Mouse (Mus musculus) C2C12 (cell line): ENCODE measurements around the gene Bsn. TPM values are rescaled to one million over a fixed set of nuclear protein-coding genes. Genes with fewer than 3 reads are reported as not detected.

Experiments
- H3K27me3 ChIP-seq: one replicate; pipeline ENCODE4 v1.6.1; 2011; ENCODE audit not compliant: control insufficient read depth, insufficient read depth, insufficient read length
- H3K36me3 ChIP-seq: one replicate; pipeline ENCODE4 v1.6.1; 2011; ENCODE audit not compliant: control insufficient read depth, insufficient read depth
- H3K4me3 ChIP-seq: one replicate; pipeline ENCODE4 v1.5.1; 2011; ENCODE audit warnings: mild to moderate bottlenecking, control low read depth; ENCODE audit not compliant: poor library complexity, insufficient read depth, severe bottlenecking
- H3K79me2 ChIP-seq: one replicate; pipeline ENCODE4 v1.6.1; 2011; ENCODE audit not compliant: control insufficient read depth, insufficient read depth
- H3K79me3 ChIP-seq: one replicate; pipeline ENCODE4 v1.6.1; 2011; ENCODE audit warnings: low read depth, control low read depth
- H3ac ChIP-seq: one replicate; pipeline ENCODE3; 2011; ENCODE audit warnings: low read depth; ENCODE audit not compliant: control insufficient read depth, insufficient read length
- CEBPB ChIP-seq: IDR thresholded peaks from one replicate; pipeline ENCODE4 v1.6.1; 2011; ENCODE audit warnings: low read depth, mild to moderate bottlenecking, control low read depth, moderate library complexity
- CTCF ChIP-seq: IDR thresholded peaks from one replicate; pipeline ENCODE4 v1.5.1; 2011; ENCODE audit not compliant: control insufficient read depth, insufficient read depth, insufficient read length
- FOSL1 ChIP-seq: IDR thresholded peaks from one replicate; pipeline ENCODE4 v1.8.0; 2011; ENCODE audit warnings: mild to moderate bottlenecking, low read length; ENCODE audit not compliant: poor library complexity, insufficient read depth, severe bottlenecking
- MAX ChIP-seq: IDR thresholded peaks from one replicate; pipeline ENCODE4 v1.6.1; 2011; ENCODE audit warnings: mild to moderate bottlenecking, control low read depth
- MYOD1 ChIP-seq: IDR thresholded peaks from one replicate; pipeline ENCODE4 v1.6.1; 2011; ENCODE audit warnings: low read depth; ENCODE audit not compliant: control insufficient read depth, insufficient read length
- MYOG ChIP-seq: IDR thresholded peaks from one replicate; pipeline ENCODE4 v1.6.1; 2011; ENCODE audit not compliant: control insufficient read depth, insufficient read length; ENCODE audit errors: extremely low read depth
- USF1 ChIP-seq: IDR thresholded peaks from one replicate; pipeline ENCODE4 v1.6.1; 2011; ENCODE audit warnings: low read depth, mild to moderate bottlenecking, control low read depth, moderate library complexity
- microRNA-seq: library from miRNA; unstranded; fragments of <30 nt; microRNA quantifications from one replicate; pipeline ENCODE4, GENCODE M21; 2019; ENCODE audit warnings: borderline microRNAs expressed
- polyA plus RNA-seq: library from polyadenylated mRNA; unstranded; fragments of >200 nt; fragmentation: generic; extraction: Trizol; gene quantifications from one replicate; pipeline ENCODE4 v1.2.1, GENCODE M21; 2012; ENCODE audit warnings: missing spikeins

Bsn gene
- polyA plus RNA-seq, 1 experiment: 0.85 TPM

GRCm38 (mm10) chr9:108049561-108050251 is 140.5 kb downstream of the Bsn start:
- Histone ChIP-seq H3K79me3 (peaks cover 1% of the 10 kb centered on the region), H3K79me2 (peaks cover 12% of the 10 kb centered on the region), H3ac (peak overlapping the region; percentile 89), H3K4me3 (peak overlapping the region; percentile 66), H3K36me3 (peaks cover 17% of the 10 kb centered on the region), H3K27me3 (no peaks in the 10 kb centered on the region)
- TF ChIP-seq FOSL1 (no peak), USF1 (no peak)

- peak within 1 kb of the TSS; percentile 89 for H3ac ChIP-seq
- TF ChIP-seq CEBPB (no peak), CTCF (no peak), MAX (no peak), USF1 (no peak), MYOG (no peak), FOSL1 (no peak)
- H3K79me2 ChIP-seq: peaks cover 12% of the 10 kb centered on the region
- H3K79me3 ChIP-seq: peaks cover 1% of the 10 kb centered on the region
- H3K36me3 ChIP-seq: peaks cover 21% of the 10 kb centered on the region
- peak within 1 kb of the TSS; percentile 66 for H3K4me3 ChIP-seq
- H3K27me3 ChIP-seq: no peaks in the 10 kb centered on the region
Observed at GRCm38 (mm10) chr9:108049016-108049455, 141.1 kb downstream of the Bsn start, which contains the start of gene Gmppb. Gene Gmppb, plus strand, starts transcription at chr9:108049242.

DNA sequence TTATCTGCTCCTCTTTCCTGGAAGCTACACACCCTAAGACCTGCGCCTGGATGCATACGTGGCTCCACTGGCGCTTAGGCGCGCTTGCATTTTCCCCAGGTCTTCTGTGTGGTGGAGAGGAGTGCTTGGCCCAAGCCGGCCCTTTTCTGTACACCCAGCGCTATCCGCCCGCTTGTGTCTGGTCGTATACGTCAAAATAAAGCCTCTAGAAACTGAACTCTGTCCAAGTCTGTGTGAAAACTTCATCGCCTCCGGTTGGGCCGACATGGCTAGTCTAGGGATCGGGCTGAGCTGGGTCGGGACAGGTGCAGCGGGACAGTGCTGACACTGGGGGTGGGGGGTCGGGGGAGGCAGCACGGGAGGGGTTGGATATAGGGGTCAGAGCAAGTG is 141.6 kb downstream of the Bsn start:
- TF ChIP-seq MYOD1 (no peak), CEBPB (no peak), MYOG (no peak)

DNA sequence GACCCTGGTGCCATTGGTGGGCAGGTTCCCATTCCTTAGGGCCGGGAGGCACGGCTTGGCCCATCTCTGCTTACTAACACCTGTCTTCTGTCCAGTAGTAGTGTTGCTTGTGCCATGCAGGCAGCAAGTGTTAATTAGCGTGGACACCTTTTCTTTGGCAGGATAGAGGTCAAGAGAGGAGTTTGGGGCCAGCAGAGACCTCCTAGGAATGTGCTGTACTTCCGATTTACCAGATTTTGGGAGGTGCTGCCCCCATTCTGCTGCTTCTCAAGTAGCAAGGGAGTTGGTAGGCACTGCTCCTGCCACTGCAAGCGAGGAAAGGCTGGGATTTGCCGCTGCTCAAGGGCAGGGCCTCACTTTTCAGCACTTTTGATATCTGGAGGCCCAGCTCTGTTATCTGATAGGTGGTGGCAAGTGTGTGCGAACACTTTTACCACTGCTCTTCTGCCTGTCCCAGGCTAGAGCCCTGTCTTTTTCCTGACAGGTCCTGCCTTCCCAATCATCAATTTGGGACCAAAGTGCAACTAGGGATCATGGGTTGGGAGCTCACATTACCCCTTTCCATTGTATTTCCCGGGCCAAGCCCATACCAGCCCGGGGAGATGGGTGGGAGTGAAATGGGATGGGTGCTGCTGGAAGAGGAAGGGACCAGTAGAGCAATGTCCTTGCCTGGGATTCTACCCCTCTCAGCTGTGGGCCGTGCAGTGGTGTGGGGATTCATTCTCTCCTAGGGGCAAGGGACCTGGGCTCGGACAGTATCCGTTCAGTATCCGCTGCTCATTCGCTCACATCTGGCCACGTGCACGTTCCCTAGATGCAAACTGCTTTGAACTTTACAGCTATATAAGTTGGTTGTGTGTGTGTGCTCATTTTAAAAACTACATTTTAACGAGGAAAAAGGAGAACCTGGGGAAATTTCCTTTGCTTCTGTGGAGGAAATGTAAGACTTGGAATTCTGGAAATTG is 142.3 kb downstream of the Bsn start:
- H3ac ChIP-seq: peak overlapping the region; percentile 42
- peaks cover 12% of the 10 kb centered on the region for H3K79me2 ChIP-seq
- H3K27me3 ChIP-seq: no peaks in the 10 kb centered on the region
- H3K36me3 ChIP-seq: peaks cover 21% of the 10 kb centered on the region
- H3K4me3 ChIP-seq: peak overlapping the region; percentile 30
- peaks cover 1% of the 10 kb centered on the region for H3K79me3 ChIP-seq
- TF ChIP-seq CEBPB (no peak), MAX (no peak), FOSL1 (no peak), USF1 (no peak), MYOG (no peak), MYOD1 (no peak), CTCF (no peak)

More for the DNA sequence above, 141.6 kb downstream of the Bsn start:
- H3ac ChIP-seq: peak overlapping the region; percentile 42
- peaks cover 1% of the 10 kb centered on the region for H3K79me3 ChIP-seq
- peak overlapping the region; percentile 30 for H3K4me3 ChIP-seq
- H3K36me3 ChIP-seq: peaks cover 21% of the 10 kb centered on the region
- H3K27me3 ChIP-seq: no peaks in the 10 kb centered on the region
- peaks cover 12% of the 10 kb centered on the region for H3K79me2 ChIP-seq

DNA sequence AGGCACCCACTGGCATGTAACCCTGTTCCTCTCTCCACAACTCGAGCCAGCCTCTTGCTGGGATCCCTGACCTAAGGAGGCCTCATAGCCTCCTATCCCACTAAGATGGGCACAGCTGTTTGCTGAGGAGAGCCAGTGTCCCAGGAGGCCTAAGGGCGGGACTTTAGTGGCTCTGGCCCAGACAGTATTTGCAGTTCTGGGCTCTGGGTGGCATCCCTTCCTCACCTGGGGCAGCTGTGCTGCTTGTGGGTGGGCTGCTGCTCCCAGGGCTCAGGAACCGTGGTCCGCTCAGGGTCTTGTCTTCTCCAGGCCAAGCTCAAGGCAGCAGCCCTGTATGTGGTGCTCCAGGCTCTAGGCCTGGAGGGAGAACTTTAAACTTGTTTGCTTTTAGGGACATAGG is 143.6 kb downstream of the Bsn start:
- peaks cover 15% of the 10 kb centered on the region for H3K36me3 ChIP-seq
- peaks cover 1% of the 10 kb centered on the region for H3K79me3 ChIP-seq
- no peaks in the 10 kb centered on the region for H3K27me3 ChIP-seq
- H3K79me2 ChIP-seq: peaks cover 12% of the 10 kb centered on the region
- H3K4me3 ChIP-seq: no peak overlapping the region
- TF ChIP-seq MYOG (no peak), USF1 (no peak), CTCF (no peak), MYOD1 (no peak), FOSL1 (no peak), CEBPB (no peak), MAX (no peak)
- H3ac ChIP-seq: no peak overlapping the region

Small RNAs within 50 kb of the gene (microRNA-seq; reads per million reads assigned to microRNA genes)
- gene Gm47303: not detected
- not detected for gene Mir7088

Other genes with a start within 250 kb of the Bsn start
- 18.5 TPM for gene Traip, start 240.2 kb downstream of the Bsn start, polyA plus RNA-seq
- gene Uba7, start 214.9 kb downstream of the Bsn start, polyA plus RNA-seq: 0.51 TPM
- not detected for gene Gm20661, start 207.3 kb downstream of the Bsn start, polyA plus RNA-seq
- gene Inka1, start 204.5 kb downstream of the Bsn start, polyA plus RNA-seq: 1.8 TPM
- gene Cdhr4, start 197.9 kb downstream of the Bsn start, polyA plus RNA-seq: not detected
- gene Gm20662, start 194.0 kb downstream of the Bsn start, polyA plus RNA-seq: 0.20 TPM
- 30.8 TPM for gene Ip6k1, start 187.9 kb downstream of the Bsn start, polyA plus RNA-seq
- gene Gmppb, start 141.1 kb downstream of the Bsn start, polyA plus RNA-seq: 23.5 TPM
- gene Amigo3, start 137.2 kb downstream of the Bsn start, polyA plus RNA-seq: 1.9 TPM
- gene Mst1, start 109.9 kb downstream of the Bsn start, polyA plus RNA-seq: 0.09 TPM
- 15.4 TPM for gene Rnf123, start 107.0 kb downstream of the Bsn start, polyA plus RNA-seq
- gene Apeh, start 95.8 kb downstream of the Bsn start, polyA plus RNA-seq: 49.1 TPM
- gene Dag1, start 73.6 kb upstream of the Bsn start, polyA plus RNA-seq: 42.3 TPM
- 24.6 TPM for gene Nicn1, start 100.0 kb upstream of the Bsn start, polyA plus RNA-seq
- gene Amt, start 106.5 kb upstream of the Bsn start, polyA plus RNA-seq: 0.71 TPM
- gene Rhoa, start 115.7 kb upstream of the Bsn start, polyA plus RNA-seq: 300 TPM
- 13.7 TPM for gene Tcta, start 115.8 kb upstream of the Bsn start, polyA plus RNA-seq
- gene Gpx1, start 148.5 kb upstream of the Bsn start, polyA plus RNA-seq: 667 TPM
- gene Usp4, start 157.5 kb upstream of the Bsn start, polyA plus RNA-seq: 82.3 TPM
- 0.16 TPM for gene 1700102P08Rik, start 202.4 kb upstream of the Bsn start, polyA plus RNA-seq
- gene Ccdc36, start 238.1 kb upstream of the Bsn start, polyA plus RNA-seq: not detected
- gene BC048562, start 246.1 kb upstream of the Bsn start, polyA plus RNA-seq: not detected